Mouse (Mus musculus) lung, adult 2 months (tissue): ENCODE data around the gene 2310034C09Rik. TPM values are rescaled to one million over a fixed set of nuclear protein-coding genes. Genes with fewer than 3 reads are reported as not detected.
"Not testable (repeated sequence)": the region's sequence is repeated elsewhere in the genome, so short reads cannot be mapped to it uniquely, and the experiment has no call there.

Source experiments
- DNase-seq: peaks from one replicate; pipeline ENCODE4 v3.0.0; 2022
- H3K4me1 ChIP-seq: fragments of 200-500 bp; 2 replicates; pipeline ENCODE4 v1.6.1; 2011; ENCODE audit warnings: low read length; ENCODE audit not compliant: control insufficient read depth, insufficient read depth
- H3K4me3 ChIP-seq: fragments of 200-500 bp; replicated peaks from 2 replicates; pipeline ENCODE3; 2011; ENCODE audit warnings: low read depth, mild to moderate bottlenecking, control low read depth, low read length; ENCODE audit errors: extremely low read depth
- CTCF ChIP-seq: fragments of 200-500 bp; IDR thresholded peaks from 2 replicates; pipeline ENCODE4 v1.5.1; 2011; ENCODE audit warnings: mild to moderate bottlenecking, low read length, control low read depth; ENCODE audit not compliant: insufficient read depth
- POLR2A ChIP-seq: fragments of 200-500 bp; IDR thresholded peaks from 2 replicates; pipeline ENCODE4 v1.6.1; 2011; ENCODE audit warnings: low read depth, mild to moderate bottlenecking, control low read depth, low read length, borderline replicate concordance; ENCODE audit errors: extremely low read depth
- WGBS: fragments of 180-500 bp; shearing (Covaris S2); methylation state at CpG from one replicate; pipeline ENCODE4 v1.1.7; 2018; 5-methylcytosine and 5-hydroxymethylcytosine counted together
- polyA plus RNA-seq: library from polyadenylated mRNA; depleted of rRNA; stranded (reverse); fragments of >200 nt; gene quantifications from 2 replicates; pipeline ENCODE4 v1.2.3, GENCODE M21; 2012; rRNA removed

Gene 2310034C09Rik
- not detected in 2 replicates for polyA plus RNA-seq

GRCm38 (mm10) chr16:88758547-88758946 lies at the start of gene 2310034C09Rik:
2310034C09Rik (plus strand) TSS chr16:88758847.
- not testable (repeated sequence) for H3K4me3 ChIP-seq, DNase-seq, H3K4me1 ChIP-seq
- WGBS: 88% methylated on average over 3 of the region's 3 CpGs

GRCm38 (mm10) chr16:88710757-88711156 lies 47.9 kb upstream of the 2310034C09Rik start:
- Histone ChIP-seq H3K4me1 (no peaks in the 10 kb centered on the region; the same call in 1 of the 2 replicates), H3K4me3 (no peak overlapping the region)
- DNase-seq: no peak
- WGBS: 40% methylated on average over 4 of the region's 4 CpGs
- TF ChIP-seq POLR2A: no peak
- no peak for TF ChIP-seq CTCF

GRCm38 (mm10) chr16:88711245-88711644 lies 47.4 kb upstream of the 2310034C09Rik start:
- H3K4me3 ChIP-seq: no peak overlapping the region
- TF ChIP-seq POLR2A (no peak), CTCF (peak; percentile 33)
- H3K4me1 ChIP-seq: no peaks in the 10 kb centered on the region; the same call in 1 of the 2 replicates
- 82% methylated on average over 6 of the region's 6 CpGs for WGBS
- DNase-seq: no peak

GRCm38 (mm10) chr16:88716549-88716948 lies 42.1 kb upstream of the 2310034C09Rik start:
- no peak overlapping the region for H3K4me3 ChIP-seq
- DNase-seq: no peak
- no peak for TF ChIP-seq POLR2A
- TF ChIP-seq CTCF: no peak
- no peaks in the 10 kb centered on the region for H3K4me1 ChIP-seq

GRCm38 (mm10) chr16:88720031-88720430 lies 38.6 kb upstream of the 2310034C09Rik start:
- H3K4me1 ChIP-seq: no peaks in the 10 kb centered on the region
- 37% methylated on average over 1 of the region's 1 CpGs for WGBS
- H3K4me3 ChIP-seq: no peak overlapping the region
- TF ChIP-seq POLR2A (no peak), CTCF (no peak)
- no peak for DNase-seq

GRCm38 (mm10) chr16:88728812-88729275 lies 29.8 kb upstream of the 2310034C09Rik start, which contains the start of gene Krtap13-1:
Krtap13-1 (plus strand) TSS chr16:88728862.
- TF ChIP-seq CTCF: no peak
- no peak for TF ChIP-seq POLR2A
- no peak for DNase-seq
- H3K4me1 ChIP-seq: no peaks in the 10 kb centered on the region
- H3K4me3 ChIP-seq: no peak within 1 kb of the TSS
- WGBS: 83% methylated on average over 4 of the region's 4 CpGs

- Histone ChIP-seq H3K4me3 (no peak overlapping the region), H3K4me1 (no peaks in the 10 kb centered on the region)
- WGBS: 26% methylated on average over 2 of the region's 2 CpGs
- DNase-seq: no peak
- no peak for TF ChIP-seq CTCF
- TF ChIP-seq POLR2A: no peak
These were observed 23.3 kb upstream of the 2310034C09Rik start for GRCm38 (mm10) chr16:88735391-88735790.

GRCm38 (mm10) chr16:88744750-88745340 lies 13.8 kb upstream of the 2310034C09Rik start:
- no peak overlapping the region for H3K4me3 ChIP-seq
- TF ChIP-seq POLR2A (no peak), CTCF (no peak)
- WGBS: 51% methylated on average over 4 of the region's 4 CpGs
- H3K4me1 ChIP-seq: peaks cover 2% of the 10 kb centered on the region; the same call in 1 of the 2 replicates
- no peak for DNase-seq

GRCm38 (mm10) chr16:88747943-88748342 lies 10.7 kb upstream of the 2310034C09Rik start:
- 61% methylated on average over 4 of the region's 4 CpGs for WGBS

GRCm38 (mm10) chr16:88751535-88751934 lies 7.1 kb upstream of the 2310034C09Rik start, which contains the start of gene Krtap13:
Krtap13 (minus strand) TSS chr16:88751635.
- not testable (repeated sequence) for DNase-seq, H3K4me3 ChIP-seq, H3K4me1 ChIP-seq
- WGBS: 90% methylated on average over 3 of the region's 3 CpGs

More at GRCm38 (mm10) chr16:88747943-88748342, 10.7 kb upstream of the 2310034C09Rik start:
- DNase-seq: no peak
- H3K4me3 ChIP-seq: no peak overlapping the region
- no peak for TF ChIP-seq CTCF
- TF ChIP-seq POLR2A: no peak
- H3K4me1 ChIP-seq: peaks cover 2% of the 10 kb centered on the region; the same call in 1 of the 2 replicates

GRCm38 (mm10) chr16:88774106-88774505 lies 15.5 kb downstream of the 2310034C09Rik start, which contains the start of gene 2310057N15Rik:
2310057N15Rik (minus strand) TSS chr16:88774206.
- no peak within 1 kb of the TSS for H3K4me3 ChIP-seq
- TF ChIP-seq POLR2A (no peak), CTCF (no peak)
- no peak for DNase-seq
- 76% methylated on average over 2 of the region's 2 CpGs for WGBS
- H3K4me1 ChIP-seq: no peaks in the 10 kb centered on the region
